Mouse (Mus musculus) pancreas, adult 10 weeks (tissue): Measurements from ENCODE around the gene Il1rl1. TPM values are rescaled to one million over a fixed set of nuclear protein-coding genes. Genes with fewer than 3 reads are reported as not detected.

Source experiments
- polyA plus RNA-seq: library from polyadenylated mRNA; stranded (reverse); fragments of 350-450 nt; fragmentation: Illumina TruSeq; extraction: RNeasy Lipid Tissue Mini Kit (QIAGEN cat#74804); gene quantifications from one replicate; pipeline ENCODE4 v1.2.3, GENCODE M21; 2015; ENCODE audit warnings: low read depth, low replicate concordance; ENCODE audit not compliant: insufficient read depth

Gene Il1rl1
- 0.50 TPM for polyA plus RNA-seq

DNA sequence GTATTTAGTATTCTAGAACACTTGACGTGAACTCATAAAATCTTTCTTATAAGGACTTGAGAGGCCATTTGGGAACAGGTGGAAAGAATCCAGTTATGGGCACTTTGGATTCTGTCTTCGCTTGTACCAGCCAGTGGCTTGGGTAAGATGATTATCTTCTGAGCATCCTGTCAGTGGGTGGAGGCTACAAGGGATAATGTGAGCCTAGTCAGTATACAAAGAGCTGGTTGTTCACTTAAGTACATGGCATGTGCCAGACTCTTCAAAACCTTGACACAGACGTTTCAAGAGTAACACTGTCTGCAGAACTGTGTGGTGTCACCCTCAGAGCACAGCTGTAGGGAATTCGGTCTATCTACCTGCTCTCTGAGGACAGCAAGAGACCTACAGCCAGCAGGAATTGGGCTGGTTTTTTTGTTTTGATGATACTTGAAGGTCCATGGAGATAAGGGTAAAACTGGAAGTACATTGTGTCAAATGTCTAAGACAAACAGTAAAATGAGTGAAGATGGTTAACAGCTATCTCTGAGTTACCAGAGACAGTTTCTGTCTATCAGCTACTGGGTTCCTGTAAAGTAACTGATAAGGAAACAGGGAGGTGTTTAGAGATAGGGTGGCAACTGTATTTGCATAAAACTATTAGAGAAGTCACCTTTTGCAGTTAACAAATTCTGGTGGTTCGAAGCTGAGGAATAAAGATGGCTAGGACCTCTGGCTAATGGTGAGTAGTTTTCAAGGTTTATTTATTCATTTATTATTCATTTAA, at the start of gene Il1rl1:
Gene Il1rl1 (plus strand): TSS at position 661 of the 766 bp plus-strand sequence.

DNA sequence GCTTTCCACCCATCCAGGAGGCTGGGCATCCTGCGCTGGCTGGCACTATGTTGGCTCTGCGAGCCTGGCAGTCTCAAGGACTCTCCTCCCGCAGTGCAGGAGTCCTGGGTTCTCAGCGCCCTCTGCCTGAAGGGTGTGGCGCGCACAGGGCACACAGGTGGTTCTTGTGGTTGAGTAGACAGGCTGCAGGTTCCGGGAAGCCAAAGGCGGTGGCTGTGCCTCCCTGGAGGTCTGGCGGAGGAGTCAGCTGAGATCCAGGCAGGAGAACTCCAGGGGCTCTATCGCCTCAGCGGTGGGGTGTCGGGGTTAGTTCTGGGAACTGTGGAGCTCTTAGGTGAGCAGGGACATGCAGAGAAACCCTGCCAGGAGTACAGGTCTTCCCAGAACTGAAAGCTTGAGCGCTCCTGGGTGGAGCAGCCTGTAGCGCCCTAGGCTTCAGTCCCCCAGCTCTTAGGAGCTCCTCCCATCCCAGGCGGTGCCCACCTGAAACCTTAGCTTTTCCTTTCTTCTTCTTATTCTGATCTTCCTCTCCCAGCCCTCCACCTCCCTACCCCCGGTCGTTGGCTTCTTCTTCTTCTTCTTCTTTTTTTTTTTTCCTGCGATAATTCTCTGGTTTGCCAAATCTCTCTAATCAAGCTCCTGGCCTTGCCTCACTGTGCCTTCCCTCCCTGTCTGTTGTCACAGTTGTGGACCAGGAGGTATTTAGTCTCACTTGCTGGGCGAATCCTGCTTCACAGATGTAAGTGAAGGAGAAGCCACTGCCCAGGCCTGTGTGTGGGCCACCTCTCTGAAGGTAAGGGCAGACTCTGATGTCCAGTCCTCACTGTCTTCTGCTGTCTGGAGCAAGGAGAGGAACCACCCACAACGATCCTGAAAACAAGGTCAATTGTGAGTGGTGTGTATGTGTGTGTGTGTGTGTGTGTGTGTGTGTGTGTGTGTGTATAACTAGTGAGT, 36.4 kb downstream of the Il1rl1 start, which contains the start of gene Il18r1:
Gene Il18r1 (plus strand): TSS at position 76 of the 954 bp plus-strand sequence.

Other genes with a start within 250 kb of the Il1rl1 start
- 13.3 TPM for gene Il1r1, start 204.5 kb upstream of the Il1rl1 start, polyA plus RNA-seq
- 0.39 TPM for gene Il1rl2, start 105.0 kb upstream of the Il1rl1 start, polyA plus RNA-seq
- 1.9 TPM for gene Il18r1, start 36.0 kb downstream of the Il1rl1 start, polyA plus RNA-seq
- not detected for gene Il18rap, start 85.8 kb downstream of the Il1rl1 start, polyA plus RNA-seq
- not detected for gene Slc9a4, start 150.5 kb downstream of the Il1rl1 start, polyA plus RNA-seq